Mouse (Mus musculus) heart, embryonic 11.5 days (tissue): ENCODE data around the gene Clec16a. TPM values are rescaled to one million over a fixed set of nuclear protein-coding genes. Genes with fewer than 3 reads are reported as not detected.

Experiments
- ATAC-seq: fragments of 200-750 bp; cut with Nextera tagmentation; replicated peaks from 2 replicates; pipeline ENCODE4 v1.8.0; 2017; ENCODE audit warnings: moderate library complexity; ENCODE audit not compliant: insufficient number of reproducible peaks, low FRiP score, low TSS enrichment
- H3K27ac ChIP-seq: fragments of 300-500 bp; sonication (generic); 2 replicates; pipeline ENCODE4 v1.5.1; 2014; ENCODE audit warnings: mild to moderate bottlenecking, low read depth, low read length
- H3K27me3 ChIP-seq: fragments of 300-500 bp; sonication (generic); 2 replicates; pipeline ENCODE4 v1.6.1; 2014; ENCODE audit warnings: mild to moderate bottlenecking, low read length, mixed read lengths; ENCODE audit not compliant: control insufficient read depth, insufficient read depth
- H3K36me3 ChIP-seq: fragments of 300-500 bp; sonication (generic); 2 replicates; pipeline ENCODE4 v1.6.1; 2014; ENCODE audit warnings: mild to moderate bottlenecking, low read length, moderate library complexity, mixed read lengths; ENCODE audit not compliant: control insufficient read depth, insufficient read depth
- H3K4me1 ChIP-seq: fragments of 300-500 bp; sonication (generic); 2 replicates; pipeline ENCODE4 v1.6.1; 2014; ENCODE audit warnings: low read length; ENCODE audit not compliant: control insufficient read depth, insufficient read depth
- H3K4me2 ChIP-seq: fragments of 300-500 bp; sonication (generic); 2 replicates; pipeline ENCODE4 v1.6.1; 2014; ENCODE audit warnings: mild to moderate bottlenecking, moderate library complexity
- H3K4me3 ChIP-seq: fragments of 300-500 bp; sonication (generic); 2 replicates; pipeline ENCODE4 v1.5.1; 2014; ENCODE audit warnings: low read depth, low read length
- H3K9ac ChIP-seq: fragments of 300-500 bp; sonication (generic); 2 replicates; pipeline ENCODE4 v1.6.1; 2014; ENCODE audit warnings: mild to moderate bottlenecking, low read depth, low read length, moderate library complexity
- H3K9me3 ChIP-seq: fragments of 300-500 bp; sonication (generic); replicated peaks from 2 replicates; pipeline ENCODE4 v1.6.1; 2016; ENCODE audit warnings: low read length; ENCODE audit not compliant: control insufficient read depth
- WGBS: fragments of 180-500 bp; shearing (Covaris S2); extraction: QIAGEN DNeasy Blood & Tissue Kit; methylation state at CpG from one replicate; pipeline ENCODE4 v1.1.7; 2014; ENCODE audit not compliant: insufficient replicate concordance; 5-methylcytosine and 5-hydroxymethylcytosine counted together
- polyA plus RNA-seq: library from polyadenylated mRNA; unstranded; fragments of >200 nt; fragmentation: Nextera tagmentation; extraction: Ambion mirVana; gene quantifications from 2 replicates; pipeline ENCODE4 v1.2.1, GENCODE M21; 2014

The Clec16a gene
- polyA plus RNA-seq, 1 experiment from 2014 or later: 39.1 TPM

DNA sequence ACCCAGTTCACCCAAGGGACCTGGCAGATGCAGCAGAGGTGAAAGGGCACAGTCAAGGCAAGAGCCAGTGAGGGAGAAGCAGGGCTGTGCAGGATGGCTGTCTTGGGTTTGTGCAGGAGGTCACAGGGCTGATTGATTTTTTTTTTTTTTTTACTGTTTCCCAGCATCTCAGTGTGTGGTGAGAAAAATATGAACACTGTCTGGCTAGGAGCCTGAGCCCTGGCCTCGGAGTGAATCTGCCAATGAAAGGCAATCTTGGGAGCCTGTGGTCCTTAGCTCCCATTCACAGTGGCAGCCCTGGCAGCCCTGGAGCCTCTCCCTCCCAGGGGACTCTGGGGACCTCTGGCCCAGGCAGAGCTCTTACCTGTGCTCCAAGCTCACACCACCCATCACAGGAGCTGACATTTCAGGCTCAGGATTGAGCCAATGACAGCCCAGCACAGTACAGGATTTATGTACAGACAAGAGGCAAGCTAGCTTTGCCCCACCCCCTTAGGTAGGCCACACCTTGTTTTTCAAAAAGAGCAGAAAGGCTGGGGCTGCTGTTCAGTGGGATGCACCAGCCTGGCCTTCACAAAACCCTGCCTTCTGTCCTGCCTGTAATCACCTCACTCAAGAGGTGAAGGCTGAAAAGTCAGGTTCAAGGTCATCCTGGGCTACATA is 177.9 kb downstream of the Clec16a start:
- no peaks in the 10 kb centered on the region for H3K36me3 ChIP-seq
- peaks cover 12% of the 10 kb centered on the region; the same call in 1 of the 2 replicates for H3K4me1 ChIP-seq
- no peaks in the 10 kb centered on the region for H3K27me3 ChIP-seq
- H3K4me3 ChIP-seq: no peak overlapping the region
- no peak for ATAC-seq
- 58% methylated on average over 1 of the region's 1 CpGs for WGBS
- H3K9ac ChIP-seq: no peak overlapping the region
- no peaks in the 10 kb centered on the region for H3K9me3 ChIP-seq
- no peak overlapping the region for H3K27ac ChIP-seq
- no peak overlapping the region for H3K4me2 ChIP-seq

DNA sequence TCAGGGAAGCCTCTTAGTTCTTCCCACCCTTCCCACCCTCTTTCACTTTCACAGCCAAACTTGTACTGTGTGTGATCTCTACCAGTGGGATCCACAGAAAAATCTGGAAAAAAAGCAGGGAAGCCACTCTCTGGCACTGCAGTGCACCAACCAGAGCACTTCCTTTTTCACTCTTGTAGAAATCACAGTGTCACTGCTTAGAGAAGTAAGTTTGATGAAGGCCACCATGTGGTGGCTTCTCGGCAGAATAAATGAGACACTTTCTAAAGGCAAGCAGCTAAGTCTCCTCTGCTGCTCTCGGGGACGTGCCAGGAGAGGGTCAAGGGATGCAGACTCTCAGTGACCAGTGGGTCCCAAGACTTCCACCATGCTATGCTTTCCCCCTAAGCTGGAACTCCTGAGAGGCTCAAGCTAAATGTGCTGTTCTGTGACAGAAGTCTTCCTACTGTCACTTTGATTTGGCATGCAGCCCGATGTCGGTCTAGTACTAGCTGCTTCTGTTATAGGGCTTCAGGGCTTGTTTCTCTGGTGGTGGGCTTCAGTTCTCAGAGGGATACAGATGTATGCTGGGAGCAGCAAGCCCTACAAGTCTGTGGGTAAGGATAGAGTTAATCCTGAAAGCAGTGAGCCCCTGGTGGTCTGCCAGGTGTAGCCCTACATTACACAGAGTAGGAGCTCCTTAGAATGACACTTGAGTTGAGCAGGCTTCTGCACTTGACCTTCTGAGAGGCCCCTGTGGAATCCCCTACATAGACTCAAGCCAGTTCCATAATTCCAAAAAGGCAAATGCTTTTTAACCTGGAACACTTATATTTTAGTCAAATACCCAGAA is 178.9 kb downstream of the Clec16a start:
- H3K36me3 ChIP-seq: no peaks in the 10 kb centered on the region
- H3K9me3 ChIP-seq: no peaks in the 10 kb centered on the region
- no peak overlapping the region for H3K4me3 ChIP-seq
- H3K4me2 ChIP-seq: no peak overlapping the region
- H3K27me3 ChIP-seq: no peaks in the 10 kb centered on the region
- WGBS: 79% methylated on average over 5 of the region's 5 CpGs
- H3K9ac ChIP-seq: no peak overlapping the region
- H3K4me1 ChIP-seq: peaks cover 12% of the 10 kb centered on the region; the same call in 1 of the 2 replicates
- no peak overlapping the region for H3K27ac ChIP-seq
- no peak for ATAC-seq

DNA sequence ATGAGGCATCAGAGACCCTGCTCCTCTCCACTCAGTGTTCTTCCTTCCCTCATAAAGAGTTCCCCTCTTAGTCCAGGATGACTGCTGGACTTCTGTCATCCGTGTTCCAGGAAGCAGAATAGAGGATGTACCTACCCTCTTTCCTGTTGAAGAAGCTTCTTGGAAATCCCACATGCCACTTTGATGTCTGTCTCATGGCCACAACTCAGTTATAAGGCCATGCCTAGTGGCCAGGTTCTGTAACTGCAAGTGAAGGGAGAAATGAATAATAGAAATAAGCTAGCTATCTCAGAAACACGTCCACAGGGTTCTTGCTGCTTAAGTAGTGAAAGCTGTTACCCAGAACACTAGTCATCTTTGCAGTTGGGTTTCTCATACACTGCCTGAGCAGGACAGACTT is 180.0 kb downstream of the Clec16a start:
- peaks cover 12% of the 10 kb centered on the region; the same call in 1 of the 2 replicates for H3K4me1 ChIP-seq
- H3K9me3 ChIP-seq: no peaks in the 10 kb centered on the region
- ATAC-seq: no peak
- H3K27ac ChIP-seq: no peak overlapping the region
- no peak overlapping the region for H3K4me3 ChIP-seq
- H3K4me2 ChIP-seq: no peak overlapping the region
- no peaks in the 10 kb centered on the region for H3K36me3 ChIP-seq
- WGBS: 55% methylated on average over 2 of the region's 2 CpGs
- no peaks in the 10 kb centered on the region for H3K27me3 ChIP-seq
- no peak overlapping the region for H3K9ac ChIP-seq

DNA sequence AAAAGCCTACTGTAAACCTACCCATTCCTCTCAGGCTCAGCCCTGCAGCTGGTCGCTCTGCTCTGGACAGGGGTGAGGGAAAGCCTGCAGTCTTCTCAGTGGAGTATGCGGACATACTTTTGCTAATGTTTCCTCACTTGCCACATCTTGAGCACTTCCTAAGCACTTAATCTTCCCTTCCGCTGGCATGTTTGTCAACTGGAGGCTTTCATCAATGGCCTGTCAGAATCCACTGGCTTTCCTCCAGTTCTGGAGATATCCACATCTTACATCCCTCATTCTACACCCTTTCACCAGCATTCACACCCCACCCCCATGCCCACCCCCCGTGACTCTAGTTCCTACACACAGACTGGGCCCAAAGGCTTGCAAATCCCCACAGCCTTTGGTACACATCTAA is 182.5 kb downstream of the Clec16a start:
- Histone ChIP-seq H3K4me3 (no peak overlapping the region), H3K9me3 (no peaks in the 10 kb centered on the region), H3K9ac (no peak overlapping the region), H3K27ac (no peak overlapping the region), H3K27me3 (no peaks in the 10 kb centered on the region), H3K4me2 (no peak overlapping the region), H3K36me3 (no peaks in the 10 kb centered on the region), H3K4me1 (peaks cover 10% of the 10 kb centered on the region; the same call in 1 of the 2 replicates)
- ATAC-seq: no peak
- 47% methylated on average over 4 of the region's 4 CpGs for WGBS

DNA sequence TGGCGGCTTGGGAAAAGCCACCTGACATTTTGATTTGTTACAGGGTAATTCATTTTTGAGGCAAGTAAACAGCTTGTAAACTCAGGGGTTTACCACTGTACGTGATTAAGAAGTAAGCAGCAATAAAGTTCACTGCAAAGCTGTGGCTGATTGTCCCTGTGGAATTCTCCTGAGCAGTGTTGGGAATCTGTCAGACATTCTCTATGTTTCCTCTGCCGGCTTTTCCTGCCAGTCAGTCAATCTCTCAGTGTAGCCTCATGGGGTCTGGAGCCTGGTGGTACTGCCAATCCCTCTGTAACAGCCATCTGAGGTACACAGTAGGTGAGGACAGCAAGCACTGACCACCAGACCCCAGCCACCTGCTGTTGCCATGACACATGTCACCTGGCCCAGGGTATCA is 183.7 kb downstream of the Clec16a start:
- H3K36me3 ChIP-seq: no peaks in the 10 kb centered on the region
- WGBS: 61% methylated on average over 3 of the region's 3 CpGs
- no peak overlapping the region for H3K9ac ChIP-seq
- H3K9me3 ChIP-seq: no peaks in the 10 kb centered on the region
- H3K27me3 ChIP-seq: no peaks in the 10 kb centered on the region
- no peak overlapping the region for H3K4me3 ChIP-seq
- H3K4me2 ChIP-seq: no peak overlapping the region
- H3K4me1 ChIP-seq: peaks cover 3% of the 10 kb centered on the region; the same call in 1 of the 2 replicates
- ATAC-seq: no peak
- H3K27ac ChIP-seq: no peak overlapping the region

DNA sequence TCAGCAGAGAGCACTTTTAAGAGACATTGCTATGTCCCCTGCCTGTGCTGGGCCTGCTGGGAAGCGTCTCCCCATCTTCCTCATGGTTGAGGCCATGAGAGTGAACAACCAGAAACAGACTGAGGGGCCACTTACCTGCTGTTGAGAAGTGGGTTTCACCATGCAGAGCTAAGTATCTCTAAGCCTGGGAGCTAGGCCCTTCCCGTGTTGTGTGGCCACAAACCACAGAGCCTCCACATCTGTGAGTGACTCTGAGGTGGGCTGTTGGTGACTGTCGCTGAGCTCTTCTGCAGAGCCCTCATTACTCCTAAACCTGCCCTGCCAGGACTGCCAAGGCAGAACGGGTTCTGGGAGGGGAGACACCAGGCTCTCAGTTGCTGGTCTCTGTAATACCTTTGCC is 185.8 kb downstream of the Clec16a start:
- no peak for ATAC-seq
- H3K36me3 ChIP-seq: no peaks in the 10 kb centered on the region
- H3K27me3 ChIP-seq: no peaks in the 10 kb centered on the region
- H3K4me1 ChIP-seq: peaks cover 4% of the 10 kb centered on the region
- H3K9ac ChIP-seq: no peak overlapping the region
- WGBS: 64% methylated on average over 4 of the region's 4 CpGs
- H3K27ac ChIP-seq: no peak overlapping the region
- no peak overlapping the region for H3K4me3 ChIP-seq
- H3K9me3 ChIP-seq: no peaks in the 10 kb centered on the region
- H3K4me2 ChIP-seq: no peak overlapping the region

DNA sequence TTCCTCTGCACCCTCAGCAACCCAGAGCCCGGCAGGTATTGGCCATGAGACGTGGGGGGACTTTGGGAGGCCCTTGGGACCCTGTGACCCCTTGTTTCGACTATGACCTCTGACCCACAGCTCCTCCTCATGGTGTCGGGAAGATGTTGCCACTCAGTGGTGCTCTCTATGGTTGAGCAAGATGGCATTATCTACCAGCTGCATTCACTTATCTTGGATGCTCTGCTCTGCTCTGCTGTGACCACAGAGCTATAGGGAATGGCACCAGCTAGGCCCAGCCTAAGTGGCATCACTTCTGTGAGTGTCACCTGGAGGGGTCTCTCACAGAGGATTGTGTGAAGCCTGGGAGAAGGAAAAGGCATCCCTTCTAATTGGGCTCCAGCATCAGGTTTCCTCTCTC is 186.6 kb downstream of the Clec16a start:
- H3K9me3 ChIP-seq: no peaks in the 10 kb centered on the region
- no peak overlapping the region for H3K4me3 ChIP-seq
- H3K4me2 ChIP-seq: no peak overlapping the region
- H3K9ac ChIP-seq: no peak overlapping the region
- no peak for ATAC-seq
- H3K4me1 ChIP-seq: peaks cover 12% of the 10 kb centered on the region
- H3K27me3 ChIP-seq: no peaks in the 10 kb centered on the region
- WGBS: 69% methylated on average over 4 of the region's 4 CpGs
- no peak overlapping the region for H3K27ac ChIP-seq
- no peaks in the 10 kb centered on the region for H3K36me3 ChIP-seq

DNA sequence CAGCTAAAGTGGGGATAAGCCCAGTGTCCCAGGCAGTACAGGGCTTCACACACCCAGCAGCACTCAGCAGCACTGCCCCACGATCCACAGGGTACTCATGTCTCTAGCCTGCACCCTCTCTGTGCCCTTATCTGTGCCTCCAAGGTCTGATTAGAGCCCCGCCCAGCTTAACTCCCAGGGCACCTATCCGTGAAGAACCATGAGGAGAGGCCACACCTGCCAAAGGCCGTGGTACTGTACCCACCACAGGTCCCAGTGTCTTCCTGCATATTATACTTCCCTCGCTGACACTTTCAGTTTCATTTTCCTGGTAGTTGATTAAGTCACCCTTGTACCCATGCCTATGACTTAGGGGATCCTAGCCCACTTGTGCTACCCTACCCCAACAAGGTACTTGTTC is 187.3 kb downstream of the Clec16a start:
- Histone ChIP-seq H3K9me3 (no peaks in the 10 kb centered on the region), H3K36me3 (no peaks in the 10 kb centered on the region), H3K27ac (no peak overlapping the region), H3K4me2 (no peak overlapping the region), H3K9ac (no peak overlapping the region), H3K4me3 (no peak overlapping the region), H3K4me1 (peaks cover 17% of the 10 kb centered on the region), H3K27me3 (no peaks in the 10 kb centered on the region)
- no peak for ATAC-seq
- 68% methylated on average over 5 of the region's 5 CpGs for WGBS
